Mouse (Mus musculus): Measurements from ENCODE around the gene Asic2.

GRCm38 (mm10) chr11:81370426-81370810, 597.8 kb downstream of the Asic2 start:
- TF ChIP-seq POLR2A (IDR thresholded peaks at IDR 0.05; ENCODE audit: low read depth, low read length) (no peak), CTCF (conservative IDR thresholded peaks at IDR 0.05; ENCODE audit: insufficient read depth, insufficient read length, low read depth, low read length) (no peak)
